In the genomic region with DNA sequence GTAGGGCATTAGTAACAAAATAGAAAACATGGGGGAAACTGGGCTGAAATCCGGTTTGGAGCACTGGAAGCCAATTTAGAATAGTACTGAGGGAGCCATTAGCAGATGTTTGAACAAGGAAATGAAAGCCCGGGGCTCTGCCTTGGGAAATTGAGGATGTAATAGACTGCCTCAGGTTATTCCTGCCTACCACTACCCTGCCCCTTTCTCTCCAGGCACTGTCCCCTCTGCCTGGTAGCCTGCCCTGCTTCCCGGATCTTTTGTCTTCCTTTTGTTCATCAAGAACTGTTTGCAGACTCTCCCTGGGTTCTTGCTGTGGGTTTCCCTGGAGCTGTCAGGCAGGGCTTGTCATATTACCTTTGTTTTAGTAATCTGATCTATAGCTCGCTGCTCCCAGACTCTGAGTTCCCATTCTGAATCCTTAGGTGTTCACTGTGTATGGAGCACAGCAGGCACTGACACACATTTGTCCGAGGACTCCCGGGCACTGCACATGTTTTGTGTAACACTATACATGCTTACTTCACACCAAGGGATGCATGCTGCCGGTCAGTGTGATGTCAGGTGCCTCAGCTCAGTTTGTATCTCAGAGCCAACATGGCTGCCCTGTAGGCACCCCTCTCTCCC, we compare ENCODE assay signal across 10 mouse cellular contexts.
DNase-seq lines count a peak whose midpoint lies in the region; ATAC-seq and TF ChIP-seq lines count a peak whose summit lies in the region.
"Had no signal": no experiment of that assay in that cellular context is flagged by ENCODE, and none has a peak within 500 bp of the region (broad histone marks: within the 10 kb centered on the region; RNA-seq: fewer than 3 reads in every experiment).

No protein-coding gene starts in this region.

- peaks cover 15% of the 10 kb centered on the region for H3K36me3 ChIP-seq in heart, postnatal 0 days (replicated peaks; ENCODE audit: control insufficient read depth, insufficient read depth, low read length)
- H3K36me3 ChIP-seq in embryonic facial prominence, embryonic 14.5 days (ENCODE audit: control insufficient read depth, insufficient read depth, low read length), result no peaks in the 10 kb centered on the region
- peaks cover 2% of the 10 kb centered on the region; the same call in 1 of the 2 replicates for H3K36me3 ChIP-seq in midbrain, embryonic 14.5 days (ENCODE audit: control insufficient read depth, insufficient read depth, low read length)
- H3K36me3 ChIP-seq: lung, embryonic 15.5 days had no signal

- ATAC-seq in heart, postnatal 0 days (ENCODE audit: insufficient read depth, low read depth), result no peak
- ATAC-seq in embryonic facial prominence, embryonic 14.5 days (ENCODE audit: low read depth), result peak; percentile 54; the same call in 1 of the 2 replicates
- ATAC-seq in midbrain, embryonic 14.5 days (ENCODE audit: low FRiP score, low TSS enrichment), result no peak

- H3K27me3 ChIP-seq in heart, postnatal 0 days (ENCODE audit: control insufficient read depth, insufficient read depth, low read length), result no peaks in the 10 kb centered on the region
- H3K27me3 ChIP-seq in embryonic facial prominence, embryonic 14.5 days (replicated peaks; ENCODE audit: control insufficient read depth, insufficient read depth, low read length), result no peaks in the 10 kb centered on the region
- H3K27me3 ChIP-seq in midbrain, embryonic 14.5 days (ENCODE audit: control insufficient read depth, insufficient read depth, low read length), result no peaks in the 10 kb centered on the region
- H3K27me3 ChIP-seq: limb, embryonic 13.5 days; lung, embryonic 15.5 days had no signal

- no peaks in the 10 kb centered on the region for H3K9me3 ChIP-seq in heart, postnatal 0 days (replicated peaks; ENCODE audit: control insufficient read depth, low read length)
- no peaks in the 10 kb centered on the region for H3K9me3 ChIP-seq in embryonic facial prominence, embryonic 14.5 days (ENCODE audit: control insufficient read depth, low read length)
- no peaks in the 10 kb centered on the region for H3K9me3 ChIP-seq in midbrain, embryonic 14.5 days (ENCODE audit: control insufficient read depth, low read length)
- H3K9me3 ChIP-seq: limb, embryonic 13.5 days; lung, embryonic 15.5 days had no signal

- H3K9ac ChIP-seq in heart, postnatal 0 days (replicated peaks; ENCODE audit: low read depth, low read length), result no peak overlapping the region
- H3K9ac ChIP-seq in embryonic facial prominence, embryonic 14.5 days (ENCODE audit: low read depth, low read length), result no peak overlapping the region
- 0 out of 2 replicates have a peak overlapping the region, but pooled peaks have one; percentile 12 for H3K9ac ChIP-seq in midbrain, embryonic 14.5 days (replicated peaks; ENCODE audit: low read length)
- H3K9ac ChIP-seq: limb, embryonic 13.5 days; lung, embryonic 15.5 days had no signal

- no peak overlapping the region for H3K4me3 ChIP-seq in heart, postnatal 0 days (ENCODE audit: low read depth, low read length)
- H3K4me3 ChIP-seq in embryonic facial prominence, embryonic 14.5 days (ENCODE audit: low read depth, low read length), result no peak overlapping the region
- H3K4me3 ChIP-seq in midbrain, embryonic 14.5 days (replicated peaks; ENCODE audit: low read depth, low read length), result no peak overlapping the region
- H3K4me3 ChIP-seq: limb, embryonic 13.5 days; lung, embryonic 15.5 days had no signal

- H3K4me1 ChIP-seq in heart, postnatal 0 days (ENCODE audit: control insufficient read depth, insufficient read depth), result peaks cover 48% of the 10 kb centered on the region
- peaks cover 29% of the 10 kb centered on the region; the same call in 1 of the 2 replicates for H3K4me1 ChIP-seq in embryonic facial prominence, embryonic 14.5 days (ENCODE audit: control insufficient read depth, insufficient read depth, low read length)
- H3K4me1 ChIP-seq in midbrain, embryonic 14.5 days (ENCODE audit: control insufficient read depth, insufficient read depth, low read length), result peaks cover 23% of the 10 kb centered on the region

- intact Hi-C loops in heart, postnatal 10 days (cut with DNase I), result loop anchor here (10.0 kb wide), 1 partner anchor 873 kb away; no protein-coding TSS in a partner anchor

- peak overlapping the region; percentile 8; the same call in 1 of the 2 replicates for H3K27ac ChIP-seq in heart, postnatal 0 days (ENCODE audit: low read depth)
- H3K27ac ChIP-seq in embryonic facial prominence, embryonic 14.5 days (replicated peaks; ENCODE audit: low read depth, low read length), result no peak overlapping the region
- peak overlapping the region; percentile 74 for H3K27ac ChIP-seq in midbrain, embryonic 14.5 days (replicated peaks; ENCODE audit: low read depth, low read length)
- H3K27ac ChIP-seq: limb, embryonic 13.5 days; lung, embryonic 15.5 days had no signal

- H3K4me2 ChIP-seq in heart, postnatal 0 days (ENCODE audit: low read depth, low read length), result no peak overlapping the region
- H3K4me2 ChIP-seq in embryonic facial prominence, embryonic 14.5 days (ENCODE audit: low read depth, low read length), result no peak overlapping the region
- H3K4me2 ChIP-seq in midbrain, embryonic 14.5 days (ENCODE audit: low read length), result no peak overlapping the region
- H3K4me2 ChIP-seq: limb, embryonic 13.5 days; lung, embryonic 15.5 days had no signal

- no peak for DNase-seq in heart, postnatal 0 days (ENCODE audit: low spot score)
- no peak for DNase-seq in heart, postnatal 10 days
- DNase-seq in ZHBTc4 (ENCODE audit: low read depth, low spot score), result peak; percentile 56
- DNase-seq in embryonic facial prominence, embryonic 14.5 days (ENCODE audit: low spot score), result no peak
- peak; percentile 40 for DNase-seq in midbrain, embryonic 14.5 days
- no peak for DNase-seq in right cerebral cortex, adult 18-20 months
- DNase-seq in thymus, postnatal 36 days, result no peak
- DNase-seq: cerebellum, postnatal 25 days had no signal

- TF ChIP-seq EP300 in heart, postnatal 0 days (IDR thresholded peaks at IDR 0.05; ENCODE audit: low read depth), result no peak

- 69% methylated on average over 7 of the region's 7 CpGs for WGBS in heart, postnatal 0 days
- 25% methylated on average over 7 of the region's 7 CpGs for WGBS in embryonic facial prominence, embryonic 14.5 days
- WGBS in midbrain, embryonic 14.5 days, result 22% methylated on average over 7 of the region's 7 CpGs

- TF ChIP-seq CTCF in heart, postnatal 0 days (IDR thresholded peaks at IDR 0.05; ENCODE audit: low read depth), result no peak

Comparison
In these comparisons a context has a peak if more than half of its experiments do, and no peak if none do; other contexts are left out.
1. DNase-seq: peak in ZHBTc4 (single experiment) and midbrain, embryonic 14.5 days (single experiment); none in heart, postnatal 0 days (single experiment), heart, postnatal 10 days (0 of 2), embryonic facial prominence, embryonic 14.5 days (single experiment), right cerebral cortex, adult 18-20 months (single experiment) and thymus, postnatal 36 days (0 of 2).